Mouse (Mus musculus): Measurements from ENCODE around the gene Dhrs4.
A peak's percentile ranks its signal among the peaks of the same experiment; 100 is the strongest.

The Dhrs4 gene

DNA sequence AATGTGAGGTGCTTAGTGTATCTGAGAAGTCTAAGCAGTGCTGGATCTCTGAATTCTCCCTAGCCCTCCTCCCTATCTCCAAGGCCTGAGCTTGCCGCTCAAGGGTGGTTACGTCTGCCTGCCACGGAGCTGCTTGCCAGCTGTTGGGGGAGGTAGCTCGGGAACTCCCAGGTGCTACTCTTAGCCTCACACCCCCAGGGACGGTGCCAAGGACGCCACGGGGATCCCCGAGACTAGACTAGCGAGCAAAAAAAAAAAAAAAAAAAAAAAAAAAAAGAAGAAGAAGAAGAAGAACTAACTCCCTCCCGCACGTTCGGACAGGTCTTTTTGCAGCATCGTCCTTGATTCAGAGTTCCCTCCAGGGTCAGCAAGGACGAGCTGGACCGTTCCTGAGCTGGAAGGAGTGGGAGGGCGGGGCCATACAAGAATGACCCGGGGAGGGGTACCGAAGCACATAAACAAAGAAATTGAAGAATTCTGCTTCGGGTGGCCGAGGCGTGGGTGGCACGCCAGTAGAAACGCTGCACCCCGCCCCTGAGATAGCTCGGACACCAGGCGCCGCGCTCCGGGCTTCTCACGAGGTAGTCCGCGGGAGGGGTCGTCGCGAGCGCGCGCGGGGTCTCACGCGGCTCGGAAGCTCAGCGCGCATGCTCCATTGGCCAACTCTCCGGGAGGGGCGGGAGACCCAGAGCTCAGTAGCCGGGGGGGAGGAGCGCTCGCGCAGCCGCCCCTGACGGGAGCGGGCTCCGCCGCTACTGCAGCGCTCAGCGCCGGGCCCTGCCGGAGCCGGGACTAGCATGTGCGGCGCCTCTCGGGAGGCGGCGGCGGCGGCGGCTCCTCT lies 12.0 kb downstream of the Dhrs4 start, which contains the start of gene Carmil3:
Gene Carmil3 (plus strand): TSS at position 291 of the 841 bp plus-strand sequence.
- DNase-seq, result peak; percentile 58

DNA sequence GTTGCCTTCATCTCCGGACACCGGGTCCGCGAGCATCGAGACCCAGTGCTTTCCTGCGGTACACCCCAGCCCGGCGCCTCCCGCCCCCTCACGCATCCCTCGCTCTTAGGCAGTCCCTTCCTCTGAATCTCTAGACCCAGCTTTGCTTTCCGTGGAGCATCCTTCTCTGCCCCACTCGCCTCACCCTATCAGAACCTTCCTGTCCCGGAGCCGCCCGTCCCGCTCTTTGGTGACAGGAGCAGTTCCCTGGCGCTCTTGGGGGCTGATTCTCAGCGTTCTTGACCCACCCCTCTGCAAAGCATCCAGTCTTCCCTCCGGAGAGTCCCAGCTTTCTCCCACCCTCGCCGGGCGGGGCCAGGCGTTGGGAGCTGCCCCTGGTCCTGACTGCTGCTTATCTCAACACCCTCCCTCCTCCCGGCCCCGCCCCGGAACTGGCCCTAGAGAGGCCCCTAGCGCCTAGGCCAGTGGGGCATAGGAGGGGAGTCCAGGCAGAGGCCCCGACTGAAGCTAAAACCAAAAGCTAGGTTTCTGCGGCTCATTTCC lies 12.8 kb downstream of the Dhrs4 start:
- peak; percentile 58 for DNase-seq

DNA sequence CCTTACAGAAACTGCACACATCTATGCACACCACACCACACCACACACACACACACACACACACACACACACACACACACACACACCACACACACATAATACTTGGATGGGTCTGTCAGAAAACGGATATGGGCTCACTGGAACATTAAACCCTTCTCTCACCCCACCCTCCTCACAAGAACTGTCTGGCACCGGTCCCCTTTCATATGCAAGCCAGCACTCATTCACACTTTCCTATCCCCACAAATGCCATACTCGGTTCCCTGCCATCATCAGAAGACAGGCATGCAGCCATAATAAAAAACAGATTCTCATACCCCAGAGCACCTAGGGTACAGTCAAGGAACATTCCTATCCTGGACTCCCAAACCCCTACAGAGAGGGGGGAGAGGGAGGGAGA lies 13.5 kb downstream of the Dhrs4 start:
- DNase-seq, result no peak

DNA sequence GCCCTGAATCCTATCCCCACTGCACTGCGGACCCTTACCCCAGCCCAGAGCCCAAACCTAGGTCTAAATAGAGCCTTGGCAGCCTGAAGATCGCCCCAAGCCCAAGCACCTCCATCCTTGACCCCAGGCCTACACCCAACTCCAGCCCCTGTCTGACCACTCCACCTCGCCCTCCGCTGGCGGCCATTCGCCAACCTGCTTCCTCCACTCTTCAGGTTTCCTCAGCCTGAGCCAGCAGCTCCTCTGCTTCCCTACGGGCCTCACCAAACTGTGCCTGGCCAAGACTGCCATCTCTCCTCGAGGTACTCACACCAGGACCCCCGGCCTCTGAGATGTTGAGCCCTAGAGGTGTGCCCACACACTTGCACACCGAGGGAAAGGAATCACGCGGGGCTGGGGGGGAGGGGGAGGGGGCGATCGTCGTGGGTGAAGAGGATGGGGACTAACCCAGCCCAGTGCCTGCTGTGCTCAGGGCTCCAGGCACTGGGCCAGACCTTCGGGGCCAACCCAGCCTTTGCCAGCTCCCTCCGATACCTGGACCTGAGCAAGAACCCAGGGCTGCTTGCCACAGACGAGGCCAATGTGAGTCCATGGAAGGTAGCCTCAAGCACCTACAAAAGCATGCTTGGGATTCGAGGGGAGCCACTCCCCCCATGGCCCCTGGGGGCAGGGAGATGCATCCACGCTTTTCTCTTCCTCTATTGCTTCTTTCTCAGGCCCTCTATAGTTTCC lies 17.1 kb downstream of the Dhrs4 start:
- no peak for DNase-seq

DNA sequence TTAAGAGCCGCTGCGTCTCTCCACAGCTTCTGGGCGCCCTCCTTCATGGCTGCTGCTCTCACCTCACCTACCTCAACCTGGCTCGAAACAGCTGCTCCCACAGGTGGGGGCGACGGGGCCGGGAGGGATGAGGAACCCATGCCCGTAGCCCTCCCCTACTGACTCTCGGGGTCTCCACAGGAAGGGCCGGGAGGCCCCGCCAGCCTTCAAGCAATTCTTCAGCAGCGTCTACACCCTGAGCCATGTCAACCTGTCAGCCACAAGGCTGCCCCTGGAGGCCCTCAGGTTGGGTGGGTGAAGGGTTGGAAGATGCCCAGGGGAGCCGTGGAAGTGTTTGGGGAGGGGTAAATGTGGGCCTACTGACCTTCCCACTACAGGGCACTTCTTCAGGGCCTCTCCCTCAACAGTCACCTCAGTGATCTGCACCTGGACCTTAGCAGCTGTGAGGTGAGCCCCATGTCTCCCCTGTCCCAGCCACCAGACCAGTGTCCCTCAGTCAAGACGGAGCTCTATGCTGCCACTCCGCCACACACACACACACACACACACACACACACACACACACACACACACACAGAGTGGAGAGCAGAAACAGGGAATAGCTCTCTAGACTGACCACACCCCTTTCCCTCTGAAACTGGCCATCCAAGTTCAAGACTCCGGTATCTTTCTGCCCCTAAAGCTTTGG lies 18.3 kb downstream of the Dhrs4 start:
- DNase-seq, result no peak

DNA sequence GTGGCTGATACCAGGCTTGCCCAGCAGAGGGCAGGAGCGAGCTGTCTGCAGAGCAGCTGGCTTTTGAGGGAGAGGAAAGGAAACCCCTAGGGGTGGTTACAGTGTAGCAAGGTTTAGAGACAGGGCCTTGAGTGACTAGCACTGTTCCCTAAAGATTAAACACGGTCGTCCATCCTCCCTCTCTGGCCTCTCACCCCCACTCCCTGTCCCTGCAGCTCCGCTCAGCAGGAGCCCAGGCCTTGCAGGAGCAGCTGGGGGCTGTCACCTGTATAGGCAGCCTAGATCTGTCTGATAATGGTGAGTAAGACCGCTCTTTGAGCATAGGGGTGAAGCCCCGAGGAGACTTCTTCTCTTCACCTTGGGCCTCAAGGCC lies 18.9 kb downstream of the Dhrs4 start:
- peak; percentile 92 for DNase-seq

DNA sequence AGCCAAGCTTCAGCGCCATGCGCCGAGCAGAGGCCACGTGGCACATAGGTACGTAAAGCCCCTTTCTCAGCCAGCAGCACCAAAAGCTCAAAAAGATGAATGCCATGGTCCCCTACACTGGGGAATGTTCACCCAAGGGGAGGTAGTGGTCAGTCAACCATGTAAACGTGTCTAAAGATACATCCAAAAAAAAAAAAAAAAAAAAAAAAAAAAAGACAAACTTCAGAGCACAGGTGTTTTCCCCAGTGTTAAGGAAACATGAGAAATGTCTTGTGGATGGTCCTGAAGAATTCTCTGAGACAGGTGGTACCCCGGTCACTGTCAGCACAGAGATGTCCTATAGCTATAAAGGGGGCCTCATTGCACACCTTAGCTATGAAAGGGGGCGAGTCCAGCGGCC lies 27.1 kb downstream of the Dhrs4 start:
- DNase-seq, result no peak

DNA sequence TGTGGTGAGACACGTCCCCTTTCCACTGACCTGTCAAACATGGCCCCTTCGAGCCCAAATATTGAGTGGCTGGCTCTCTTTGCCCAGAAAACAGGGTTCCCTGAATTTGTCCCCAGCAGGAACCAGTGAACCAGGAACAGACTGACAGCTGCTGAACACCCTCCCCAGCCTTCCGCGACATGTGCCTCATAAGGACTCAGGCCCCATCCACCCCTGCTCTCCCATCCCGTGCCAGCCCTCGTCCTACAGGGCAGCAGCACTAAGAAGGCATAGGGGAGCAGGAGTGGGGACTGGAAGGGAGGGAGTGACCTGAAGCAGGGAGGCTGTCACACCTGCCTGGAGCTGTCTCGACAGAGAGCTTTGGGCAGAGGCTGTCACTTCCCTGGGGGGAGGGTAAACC lies 29.2 kb downstream of the Dhrs4 start:
- no peak for DNase-seq

DNA sequence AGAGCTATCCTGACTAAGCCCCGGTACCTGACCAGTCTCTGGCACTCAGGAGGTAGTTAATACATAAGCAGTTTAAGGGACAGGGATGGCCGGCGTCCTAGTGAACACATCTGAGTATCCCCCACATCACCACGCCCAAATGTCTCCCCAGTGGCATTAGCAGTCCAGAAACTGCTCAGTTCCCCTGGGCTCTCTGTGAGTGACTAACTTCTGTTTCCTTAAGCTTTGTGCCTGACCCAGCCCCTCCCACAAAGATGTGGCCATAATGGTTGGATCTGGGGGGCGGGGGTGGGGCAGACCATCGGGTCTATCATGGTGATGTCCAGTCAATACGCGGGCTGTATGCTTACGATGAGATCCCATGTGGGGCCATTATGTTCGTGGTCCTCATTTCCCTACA lies 31.0 kb downstream of the Dhrs4 start:
- DNase-seq, result no peak

DNA sequence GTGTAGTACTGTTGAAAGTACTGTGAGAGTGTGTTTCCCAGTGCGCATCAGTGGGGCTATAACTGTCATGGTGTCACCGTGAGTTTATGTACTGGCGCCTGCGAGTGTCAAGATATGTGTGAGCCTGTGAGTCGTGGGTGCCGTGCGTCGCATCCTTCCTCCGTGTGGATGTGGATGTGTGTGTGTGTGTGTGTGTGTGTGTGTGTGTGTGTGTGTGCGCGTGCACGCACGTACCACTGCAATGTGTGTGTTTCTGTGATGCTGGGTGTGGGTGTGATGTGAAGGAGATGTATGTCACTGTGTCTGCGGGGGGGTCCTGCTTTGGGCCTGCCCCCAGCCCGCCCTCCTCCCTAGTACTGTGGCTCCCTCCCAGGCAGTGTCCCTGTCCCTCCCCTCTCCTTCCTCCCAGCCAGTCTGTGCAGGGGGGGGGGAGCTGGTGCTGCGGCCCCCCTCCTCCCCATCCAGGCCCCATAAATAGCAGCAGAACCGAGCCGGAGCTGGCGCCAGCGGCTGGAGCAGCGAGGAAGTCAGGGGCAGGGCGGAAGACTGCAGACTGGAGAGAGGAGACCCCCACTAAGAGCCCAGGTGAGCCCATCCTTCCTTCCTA lies 31.7 kb downstream of the Dhrs4 start, which contains the start of gene Cpne6:
Gene Cpne6 (plus strand): TSS at position 321 of the 607 bp plus-strand sequence.
- no peak for DNase-seq

DNA sequence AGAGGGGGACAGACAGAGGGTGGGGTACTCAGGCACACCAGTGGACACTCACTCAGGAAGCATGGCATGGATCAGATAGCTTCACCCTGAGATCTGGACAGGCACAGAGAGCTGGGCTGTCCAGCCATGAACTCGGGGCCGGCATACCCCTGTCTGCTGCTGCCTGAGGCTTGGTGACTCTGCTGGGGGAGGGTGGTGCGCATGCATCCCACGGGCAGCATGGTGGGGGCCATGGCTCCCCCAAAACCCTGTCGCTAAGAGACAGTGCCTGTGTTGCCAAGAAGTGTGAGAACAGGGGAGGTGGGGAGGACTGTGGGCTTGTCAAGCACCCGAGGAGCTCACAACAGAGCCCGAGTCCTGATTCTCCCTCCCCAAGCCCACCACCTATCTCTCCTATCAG lies 32.5 kb downstream of the Dhrs4 start:
- no peak for DNase-seq

DNA sequence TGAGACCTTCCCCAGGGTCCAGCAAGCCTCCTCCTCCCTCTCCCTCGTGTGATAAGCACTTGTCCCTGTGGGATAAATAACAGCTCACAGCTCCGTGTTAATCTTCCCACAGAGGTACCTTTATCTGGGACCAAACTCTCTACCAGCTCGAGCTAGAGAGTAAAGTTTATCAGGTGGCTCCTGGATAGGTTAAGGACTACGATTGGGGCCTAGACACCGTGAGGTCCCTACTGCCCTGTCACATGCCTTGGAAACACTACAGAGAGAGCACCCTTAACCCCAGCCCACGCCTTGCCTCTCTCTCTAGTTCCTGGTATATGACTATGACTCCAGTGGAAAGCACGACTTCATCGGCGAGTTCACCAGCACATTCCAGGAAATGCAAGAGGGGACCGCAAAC lies 35.4 kb downstream of the Dhrs4 start:
- no peak for DNase-seq

DNA sequence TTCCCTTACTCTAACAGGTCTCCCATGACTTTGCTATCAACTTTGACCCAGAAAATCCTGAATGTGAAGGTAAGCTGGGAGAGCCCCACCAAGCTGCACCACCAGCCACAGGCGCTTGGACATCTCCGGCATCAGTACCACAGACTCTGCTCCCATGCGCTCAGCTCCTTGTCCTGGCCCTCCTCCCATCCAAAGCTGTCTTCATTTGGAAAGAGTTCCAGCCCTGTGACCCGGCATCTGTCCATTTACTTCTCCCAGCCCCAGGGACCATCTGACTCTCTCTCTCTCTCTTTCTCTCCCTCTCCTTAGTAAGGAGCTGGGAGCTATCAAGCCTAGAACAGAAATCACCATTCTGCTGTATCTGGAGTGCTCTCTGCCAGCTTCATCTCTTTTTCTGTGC lies 37.3 kb downstream of the Dhrs4 start:
- no peak for DNase-seq

DNA sequence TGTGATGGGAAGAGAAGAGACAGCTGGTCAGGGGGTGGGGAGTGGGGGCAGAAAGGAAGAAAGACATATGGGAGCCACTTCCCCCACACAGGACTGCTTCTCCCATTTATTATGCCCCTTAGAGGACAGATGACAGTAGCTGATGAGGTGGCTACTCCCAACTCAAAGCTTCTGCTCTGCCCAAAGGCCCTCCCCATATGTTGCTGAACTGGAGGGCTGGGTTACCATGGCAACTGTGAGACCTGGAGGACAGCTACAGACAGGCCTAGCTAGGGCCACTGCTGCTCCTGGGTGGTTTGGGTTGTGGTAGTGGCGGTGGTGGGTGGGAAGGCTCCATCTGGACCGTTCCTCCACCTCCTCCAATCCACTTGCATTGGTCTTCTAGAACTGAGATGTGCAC lies 40.3 kb downstream of the Dhrs4 start:
- no peak for DNase-seq

DNA sequence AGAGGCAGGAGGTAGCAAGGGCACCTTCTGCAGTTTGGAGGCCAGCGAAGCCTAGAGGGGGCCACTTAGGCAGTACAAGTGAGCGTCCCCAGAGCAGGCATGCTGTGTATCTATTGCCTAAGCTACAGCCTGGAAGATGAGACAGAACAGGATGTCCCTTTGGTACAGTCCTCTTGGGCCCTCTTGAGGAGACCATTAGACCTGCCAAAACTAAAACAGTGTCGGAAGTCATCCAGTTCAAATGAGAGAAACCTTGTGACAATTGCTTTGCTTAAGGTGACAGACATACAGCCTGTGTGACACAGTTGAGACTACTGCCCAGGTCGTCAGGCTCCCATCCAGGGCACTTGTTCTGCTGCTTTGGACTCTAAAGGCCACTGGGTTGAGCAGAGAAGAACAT lies 41.0 kb downstream of the Dhrs4 start:
- DNase-seq, result no peak

DNA sequence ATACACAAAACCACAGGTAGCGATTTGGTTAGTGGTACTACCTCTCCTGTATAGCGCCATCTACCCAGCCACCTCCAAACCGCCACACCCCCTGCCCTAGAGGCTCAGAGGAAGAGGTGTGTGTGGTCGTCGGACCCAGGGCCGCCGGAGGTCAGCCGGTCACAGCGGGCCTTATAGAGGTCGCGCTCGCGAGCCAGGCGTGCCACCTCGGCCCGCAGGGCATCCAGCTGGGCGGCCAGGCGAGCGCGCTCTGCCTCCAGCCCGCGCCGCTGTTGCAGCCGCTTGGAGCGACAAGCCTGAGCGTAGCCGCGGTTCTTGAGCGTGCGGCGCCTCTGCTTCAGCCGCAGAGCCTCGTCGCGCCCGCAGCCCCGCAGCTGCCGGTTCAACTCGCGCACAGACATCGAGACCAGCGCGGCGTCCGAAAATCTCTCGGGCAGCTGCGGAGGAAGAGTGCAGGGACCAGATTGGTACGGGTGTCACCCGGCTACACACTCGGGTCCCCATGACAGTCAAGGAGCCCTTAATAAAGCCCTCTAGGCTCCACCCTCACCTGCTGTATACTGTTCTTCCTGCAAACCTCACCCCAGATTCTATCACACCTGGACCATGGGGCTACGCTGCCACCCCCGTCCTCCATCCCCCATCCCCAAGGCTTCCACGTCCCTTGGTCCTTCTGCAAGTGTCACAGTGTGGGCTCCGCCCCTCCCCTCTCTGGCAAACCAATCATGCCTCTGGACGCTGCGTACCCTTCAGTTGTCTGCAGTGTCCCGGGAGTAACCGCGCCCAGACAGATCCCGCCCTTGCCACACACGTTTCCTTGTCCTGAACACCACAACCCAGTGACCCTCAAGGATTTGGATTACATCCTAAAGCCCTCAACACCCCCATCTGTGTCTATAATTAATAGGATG lies 42.1 kb downstream of the Dhrs4 start:
- no peak for DNase-seq

DNA sequence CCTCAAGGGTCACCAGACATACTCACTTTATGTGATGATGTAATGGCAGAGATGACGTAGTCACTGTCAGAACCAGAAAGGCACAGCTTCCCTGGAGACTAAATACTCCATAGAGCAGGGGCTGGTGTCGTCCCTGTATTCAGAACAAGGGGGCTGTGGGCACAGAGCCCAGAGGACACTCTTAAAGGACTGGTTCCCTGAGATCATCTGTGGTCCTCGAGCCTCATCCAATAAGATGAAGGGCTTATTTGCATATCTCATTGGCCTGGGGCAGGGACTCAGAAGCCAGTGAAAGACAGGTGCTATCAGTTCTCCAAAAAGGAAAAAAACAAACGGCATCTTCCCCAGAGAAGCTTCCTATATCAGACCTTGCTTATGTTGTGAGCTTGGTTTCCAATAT lies 45.5 kb downstream of the Dhrs4 start:
- no peak for DNase-seq

DNA sequence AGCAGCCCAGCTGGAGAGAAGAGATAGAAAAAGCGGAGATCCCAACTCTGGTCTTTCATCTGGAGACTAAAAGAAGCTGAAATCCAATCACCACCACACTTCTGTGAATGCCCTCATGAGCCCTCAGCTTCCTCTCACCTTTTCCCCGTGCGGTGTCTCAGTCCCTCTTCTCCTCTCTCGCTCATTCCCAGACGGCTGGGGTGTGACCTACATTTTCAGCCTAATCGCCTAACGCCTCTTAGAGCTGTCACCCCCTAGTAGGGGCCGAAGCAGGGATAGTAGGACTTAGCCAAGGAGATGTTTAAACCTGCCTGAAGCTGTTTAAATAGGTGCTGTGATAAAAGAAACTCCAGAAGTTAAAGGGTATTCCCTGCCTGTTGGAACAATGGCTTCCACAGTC lies 46.2 kb downstream of the Dhrs4 start, which contains the start of gene Nrl:
Gene Nrl (minus strand): TSS at position 197 of the 400 bp plus-strand sequence.
- no peak for DNase-seq

DNA sequence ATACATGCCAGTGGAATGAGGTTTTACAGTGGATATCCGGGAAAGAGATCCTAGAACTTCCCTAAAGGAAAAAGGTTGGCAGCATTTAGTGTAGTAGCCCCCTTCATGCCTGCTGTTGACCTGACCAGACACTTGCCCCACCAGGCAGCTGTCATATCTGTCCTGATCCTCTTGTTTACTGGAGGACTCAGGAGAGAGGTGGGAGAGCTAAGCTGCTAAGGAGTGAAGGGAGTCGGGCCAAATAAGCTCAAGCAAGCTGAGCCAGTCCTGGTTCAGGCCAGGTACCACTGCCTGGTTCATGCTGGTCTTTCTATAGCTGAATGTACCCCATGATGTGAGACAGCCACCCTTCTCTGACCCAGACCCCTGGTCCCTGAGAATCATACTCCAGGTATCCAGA lies 48.1 kb downstream of the Dhrs4 start:
- no peak for DNase-seq

DNA sequence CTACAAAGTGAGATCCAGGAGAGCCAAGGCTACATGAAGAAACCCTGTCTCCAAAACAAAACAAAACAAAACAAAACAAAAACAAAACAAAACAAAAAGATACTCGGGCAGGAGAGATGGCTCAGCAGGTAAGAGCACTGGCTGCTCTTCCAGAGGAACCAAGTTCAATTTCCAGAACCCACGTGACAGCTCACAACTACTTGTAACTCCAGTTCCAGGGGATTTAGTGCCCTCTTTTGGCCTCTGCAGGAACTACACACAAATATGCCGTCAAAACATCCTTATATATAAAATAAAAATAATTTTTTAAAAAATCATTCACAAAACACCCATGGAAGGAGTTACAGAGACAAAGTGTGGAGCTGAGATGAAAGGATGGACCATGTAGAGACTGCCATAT lies 49.4 kb downstream of the Dhrs4 start:
- peak; percentile 44 for DNase-seq

DNA sequence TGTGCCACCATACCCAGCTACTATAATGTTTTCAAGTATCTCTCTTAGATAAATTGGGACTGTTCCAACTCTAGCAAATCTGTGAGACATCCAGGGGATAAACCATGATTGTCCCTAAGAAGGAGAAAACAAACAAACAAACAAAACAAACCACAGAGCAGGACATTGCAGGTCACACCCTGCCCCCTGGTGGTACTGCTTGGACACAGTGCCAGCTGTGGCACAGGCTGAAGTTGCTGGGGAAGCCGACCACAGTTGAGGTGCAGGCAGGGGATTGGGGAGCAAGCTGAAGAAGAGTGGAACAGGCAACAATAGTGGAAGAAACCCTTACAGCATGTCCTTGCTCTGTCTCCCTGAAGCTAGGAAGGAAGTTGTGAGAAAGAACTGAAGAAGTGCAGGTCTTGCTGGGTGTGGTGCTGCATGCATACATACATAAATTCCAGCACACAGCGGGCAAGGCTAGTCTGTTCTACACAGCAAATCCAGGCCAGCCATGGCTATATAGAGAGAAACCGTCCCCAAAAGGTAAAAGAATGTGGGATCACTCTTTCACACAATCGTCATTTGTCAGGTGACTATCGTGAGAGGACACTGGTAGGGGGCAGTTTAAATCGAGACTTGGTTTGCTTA lies 57.7 kb downstream of the Dhrs4 start:
- peak; percentile 45 for DNase-seq

Data from lung, postnatal 14 days (tissue).